Mouse (Mus musculus) kidney, postnatal 4 days (tissue): ENCODE measurements around the gene Trank1.

Experiments
- DNase-seq, 2 experiments: peaks; one replicate each; pipeline ENCODE4 v3.0.0; 2021; ENCODE audit warnings: mixed read lengths in 2 of 2

Gene Trank1

DNA sequence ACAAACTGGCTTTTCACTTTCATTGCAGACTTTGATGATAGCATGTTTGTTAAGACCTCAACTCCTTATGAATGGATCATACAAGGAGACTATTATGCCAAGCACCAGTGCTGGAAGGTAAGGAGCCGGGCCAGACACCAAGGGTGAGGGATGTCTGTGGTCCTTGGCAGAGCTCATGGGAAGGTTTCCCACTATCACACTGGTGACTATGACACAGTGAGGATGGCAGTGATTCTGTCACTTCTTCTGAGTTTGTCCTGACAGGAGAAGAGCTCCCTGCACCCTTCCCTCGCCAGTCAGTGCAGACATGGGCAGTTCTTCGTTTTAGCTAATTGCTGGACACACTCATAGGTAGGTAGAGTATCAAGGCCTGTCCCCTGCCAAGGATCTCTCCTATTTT is 71.5 kb downstream of the Trank1 start:
- DNase-seq: no peak

DNA sequence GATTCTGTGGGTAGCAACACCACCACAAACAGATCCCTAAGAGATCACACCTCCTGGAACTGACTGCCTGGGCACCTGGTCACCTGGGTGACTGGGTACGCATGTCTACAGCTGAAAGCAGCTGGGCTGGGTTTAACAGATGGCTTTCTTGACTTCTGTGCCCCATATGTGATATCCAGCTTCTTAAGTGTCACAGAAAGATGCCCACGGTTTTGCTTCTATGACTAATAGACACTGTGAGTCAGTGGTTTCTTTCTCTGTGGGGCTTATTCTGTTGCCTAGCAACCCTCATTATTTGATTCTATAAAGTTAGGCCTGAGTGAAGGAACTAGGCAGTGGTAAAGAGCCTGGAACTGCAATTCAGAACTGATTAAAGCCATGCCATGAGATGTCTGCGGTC is 72.2 kb downstream of the Trank1 start:
- DNase-seq: no peak

DNA sequence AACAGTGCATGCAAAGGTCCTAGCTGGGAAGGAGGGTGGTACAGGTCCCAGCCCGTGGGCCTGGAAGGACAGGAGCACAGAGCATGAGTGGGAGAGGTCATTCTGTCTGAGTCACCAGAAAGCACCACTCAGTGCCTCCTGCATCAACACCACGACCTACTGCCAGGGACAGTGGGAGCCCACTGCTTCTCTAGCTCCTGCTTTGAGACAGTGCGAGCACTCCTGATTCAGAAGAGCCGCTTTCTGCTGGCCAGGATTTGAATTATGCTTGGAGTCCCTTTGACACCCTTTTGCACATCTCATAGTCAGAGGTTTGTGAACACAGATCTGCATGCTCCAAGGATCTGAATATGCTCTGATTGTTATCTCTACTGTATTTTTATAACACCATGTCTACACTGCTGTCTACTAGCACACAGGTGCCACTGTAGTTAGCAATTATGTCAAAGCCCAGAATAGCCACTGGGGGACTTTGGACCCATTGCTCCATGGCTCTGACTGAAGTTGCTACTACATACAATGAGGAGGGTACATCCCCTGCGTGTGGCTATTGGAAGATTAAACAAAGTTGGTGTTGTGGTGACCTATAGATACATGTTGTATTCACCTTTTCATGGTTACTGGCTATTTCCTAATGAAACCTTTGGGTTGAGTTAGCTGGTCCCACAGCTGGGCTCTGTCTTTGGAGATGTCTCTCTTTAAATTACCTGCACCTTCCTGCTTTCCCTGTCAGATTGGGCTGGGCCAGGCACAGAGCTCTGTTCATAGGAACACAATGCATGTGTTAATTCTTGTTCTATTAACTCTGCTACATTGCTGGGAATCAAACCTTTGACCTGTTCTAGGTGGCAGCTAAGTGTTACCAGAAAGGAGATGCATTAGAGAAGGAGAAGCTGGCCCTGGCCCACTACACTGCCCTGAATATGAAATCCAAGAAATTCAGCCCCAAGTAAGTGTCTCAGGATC is 74.3 kb downstream of the Trank1 start:
- DNase-seq: no peak

DNA sequence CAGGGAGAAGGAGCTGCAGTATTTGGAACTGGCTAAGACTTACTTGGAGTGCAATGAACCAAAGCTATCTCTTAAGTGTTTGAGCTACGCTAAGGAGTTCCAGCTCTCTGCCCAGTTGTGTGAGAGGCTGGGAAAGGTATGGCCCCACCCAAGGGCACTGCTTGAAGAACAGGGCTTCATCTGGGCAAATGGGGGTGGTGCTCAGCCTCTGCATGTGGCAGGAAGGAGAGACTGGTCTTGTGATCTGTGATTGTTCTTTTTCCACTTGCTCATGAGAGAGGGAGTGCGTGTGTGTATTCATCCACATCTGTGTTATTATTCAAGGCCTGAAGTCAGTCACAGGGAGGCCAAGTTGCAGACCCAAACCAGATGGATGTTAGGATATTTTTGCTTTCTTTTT is 75.0 kb downstream of the Trank1 start:
- peak in 1 of 2 experiments; percentile 41 for DNase-seq

GRCm38 (mm10) chr9:111387576-111387975 is 76.0 kb downstream of the Trank1 start:
- DNase-seq: no peak

- no peak for DNase-seq
These were observed 78.5 kb downstream of the Trank1 start for GRCm38 (mm10) chr9:111390016-111390415.

DNA sequence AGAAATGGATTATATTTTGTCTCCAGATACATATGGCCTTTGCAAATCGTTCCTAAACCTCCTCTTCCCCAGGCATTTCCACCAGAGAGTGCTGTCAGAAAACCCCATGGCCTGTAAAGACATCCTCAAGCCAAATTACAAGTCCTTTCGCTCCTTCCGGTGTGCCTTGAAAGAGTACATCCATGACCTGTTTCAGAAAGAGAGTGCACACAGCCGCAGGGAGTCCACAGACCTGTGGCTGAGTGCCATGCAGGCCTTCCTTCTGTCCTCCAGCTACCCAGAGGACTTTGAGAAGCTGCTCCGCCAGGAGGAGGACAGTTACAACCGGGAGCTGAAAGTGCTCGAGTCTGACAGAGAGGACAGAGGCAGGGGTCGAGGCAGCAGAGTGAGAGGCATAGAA is 79.5 kb downstream of the Trank1 start:
- DNase-seq: no peak

DNA sequence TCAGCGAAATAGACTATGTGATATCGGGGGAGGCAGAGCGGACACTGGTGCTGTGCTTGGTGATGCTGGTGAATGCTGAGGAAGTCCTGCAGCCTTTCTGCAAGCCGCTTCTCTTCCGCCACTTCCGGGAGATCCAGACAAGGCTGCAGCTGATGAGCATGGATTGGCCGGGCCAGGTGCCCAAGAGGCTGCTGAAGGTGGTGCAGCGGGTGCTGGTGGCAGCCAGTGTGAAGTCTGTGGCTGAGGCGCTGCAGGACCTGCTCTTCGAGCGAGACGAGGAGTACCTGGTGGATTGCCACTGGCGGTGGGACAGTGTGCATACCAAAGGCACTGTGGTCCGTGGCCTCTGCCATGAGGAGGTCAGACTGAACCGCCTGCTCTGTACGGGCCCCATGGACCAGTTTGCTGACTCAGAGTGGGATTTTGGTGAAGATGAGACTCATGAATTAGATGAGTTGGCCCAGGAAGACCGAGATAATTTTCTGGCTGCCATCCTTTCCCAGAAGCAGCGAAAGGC is 80.4 kb downstream of the Trank1 start:
- DNase-seq: no peak

DNA sequence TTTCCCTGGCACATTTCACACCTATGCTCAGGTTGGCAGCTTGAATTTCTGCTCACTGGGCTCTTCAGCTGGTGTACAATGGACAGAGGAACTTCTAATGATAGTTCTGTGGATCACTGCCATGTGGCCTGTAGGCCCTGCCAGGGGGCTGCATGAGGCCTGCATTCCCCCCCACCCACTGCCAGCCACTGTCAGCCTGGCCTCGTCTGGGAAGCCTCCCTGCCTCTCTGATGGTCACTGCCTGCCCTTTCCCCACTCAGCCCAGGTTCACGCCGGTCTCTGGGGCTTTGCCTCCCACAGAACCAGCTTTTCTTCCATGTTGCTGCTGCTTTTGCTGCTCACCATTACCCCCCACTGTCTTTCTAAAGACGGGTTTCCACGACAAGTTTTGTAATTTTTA is 83.7 kb downstream of the Trank1 start:
- no peak for DNase-seq

- DNase-seq: no peak
These were observed 86.5 kb downstream of the Trank1 start for GRCm38 (mm10) chr9:111398059-111398458.

DNA sequence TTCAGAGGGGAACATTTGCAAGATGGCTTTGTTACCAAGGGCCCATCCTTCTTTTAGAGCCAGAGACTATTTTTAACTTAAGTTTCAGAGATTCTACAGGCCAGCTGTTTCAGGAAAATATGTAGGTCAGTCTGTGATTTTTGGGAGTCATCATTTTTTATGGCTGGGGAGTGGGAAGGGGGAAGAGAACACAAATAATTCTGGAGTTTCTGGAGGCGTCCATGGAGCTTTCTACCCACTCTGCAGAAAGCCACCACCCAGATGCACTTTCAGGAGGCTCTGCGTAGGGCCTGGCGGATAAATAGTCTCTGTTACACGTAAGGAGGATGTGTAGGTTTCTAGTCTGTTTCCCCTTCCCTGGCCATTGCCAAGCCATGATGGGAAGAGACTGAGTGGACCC is 88.5 kb downstream of the Trank1 start:
- no peak for DNase-seq

GRCm38 (mm10) chr9:111403159-111403558 is 91.6 kb downstream of the Trank1 start:
- DNase-seq: no peak

- DNase-seq: no peak
These were observed 93.0 kb downstream of the Trank1 start for GRCm38 (mm10) chr9:111404346-111405079.

DNA sequence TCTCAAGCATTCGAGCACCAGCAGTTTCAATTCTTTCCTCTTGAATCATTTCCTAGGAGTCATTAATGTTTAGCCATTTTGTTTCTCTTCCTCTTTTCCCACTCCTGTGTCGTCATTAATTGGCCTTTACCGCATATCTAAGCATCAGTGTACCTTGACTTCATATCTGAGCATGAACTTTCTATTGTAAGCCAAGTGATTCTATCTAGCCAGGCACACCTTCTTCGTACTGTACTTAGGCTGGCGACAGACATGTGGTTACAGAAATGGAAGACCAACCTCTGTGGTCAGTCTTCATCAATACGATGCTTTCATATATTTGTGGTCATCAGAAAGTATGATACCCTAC is 93.5 kb downstream of the Trank1 start:
- DNase-seq: no peak

DNA sequence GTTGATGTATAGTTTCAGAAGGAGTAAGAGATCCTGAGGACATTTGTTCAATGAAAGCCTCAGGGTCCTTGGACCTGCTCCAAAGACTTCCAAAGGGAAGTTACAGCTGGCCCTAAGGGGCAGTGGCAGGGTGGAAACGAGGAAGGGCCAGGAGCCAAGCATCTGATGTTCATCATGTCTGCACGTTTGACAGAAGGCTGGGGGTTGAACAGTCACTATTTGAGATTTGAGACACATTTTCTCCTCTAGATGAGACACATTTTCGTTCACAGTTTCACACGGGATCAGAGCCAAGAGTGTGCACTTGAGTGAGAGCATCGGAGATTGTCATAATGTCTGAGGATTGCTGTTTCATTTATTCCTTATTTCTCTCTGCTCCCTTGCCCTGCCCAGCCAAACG is 96.5 kb downstream of the Trank1 start:
- peak; percentile 22 to 24 for DNase-seq

DNA sequence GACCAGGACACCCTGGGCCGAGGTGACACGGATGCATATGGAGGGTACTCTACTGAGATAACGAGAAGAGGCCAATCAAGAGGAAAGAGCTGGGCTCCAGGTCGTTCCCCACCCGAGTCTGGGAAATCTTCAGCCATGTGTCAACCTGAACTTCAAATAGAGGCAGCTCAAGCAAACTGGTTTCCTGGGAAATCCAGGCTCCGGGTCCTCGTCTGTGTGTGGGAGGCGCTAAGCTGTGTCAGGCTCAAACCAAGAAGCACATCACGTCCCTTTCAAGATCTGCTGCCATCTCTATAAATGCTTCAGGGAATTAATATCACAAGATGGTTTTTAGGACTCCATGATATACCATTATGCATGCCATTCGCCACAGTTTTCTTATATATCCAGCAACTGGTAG is 96.9 kb downstream of the Trank1 start:
- DNase-seq: no peak

DNA sequence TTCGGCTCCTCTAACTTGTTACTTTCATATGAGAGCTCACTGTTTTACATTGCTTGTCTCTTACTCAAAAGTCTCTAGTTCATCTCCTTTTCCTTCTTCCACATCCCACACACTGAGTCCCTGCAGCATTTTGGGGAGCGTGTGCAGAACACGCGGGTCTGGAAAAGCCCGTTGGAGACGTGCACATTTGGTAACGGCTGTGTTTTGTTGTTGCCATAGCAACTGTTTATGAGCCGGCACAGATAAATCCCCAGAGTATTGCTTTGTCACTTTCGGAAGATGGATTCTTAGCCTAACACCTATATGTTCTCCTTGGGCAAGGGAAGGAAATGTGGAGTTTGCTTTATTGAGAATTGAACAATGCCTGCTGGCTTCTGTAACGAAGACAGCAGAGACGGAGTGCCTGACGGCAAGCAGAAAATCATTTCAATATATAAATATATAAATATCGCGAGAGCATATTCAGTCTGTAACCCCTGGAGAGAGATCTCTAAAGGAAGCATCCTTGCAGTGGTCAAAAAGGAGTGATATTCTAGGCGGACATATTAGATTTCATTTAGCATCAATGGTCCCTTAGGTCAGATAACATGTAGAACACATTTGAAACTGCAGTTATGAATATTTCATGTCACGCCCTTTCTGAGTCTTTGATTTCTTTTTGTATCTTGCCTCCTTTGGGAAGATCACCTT is 101.1 kb downstream of the Trank1 start:
- DNase-seq: no peak

- DNase-seq: no peak
These were observed 110.3 kb downstream of the Trank1 start for GRCm38 (mm10) chr9:111421862-111422261.

DNA sequence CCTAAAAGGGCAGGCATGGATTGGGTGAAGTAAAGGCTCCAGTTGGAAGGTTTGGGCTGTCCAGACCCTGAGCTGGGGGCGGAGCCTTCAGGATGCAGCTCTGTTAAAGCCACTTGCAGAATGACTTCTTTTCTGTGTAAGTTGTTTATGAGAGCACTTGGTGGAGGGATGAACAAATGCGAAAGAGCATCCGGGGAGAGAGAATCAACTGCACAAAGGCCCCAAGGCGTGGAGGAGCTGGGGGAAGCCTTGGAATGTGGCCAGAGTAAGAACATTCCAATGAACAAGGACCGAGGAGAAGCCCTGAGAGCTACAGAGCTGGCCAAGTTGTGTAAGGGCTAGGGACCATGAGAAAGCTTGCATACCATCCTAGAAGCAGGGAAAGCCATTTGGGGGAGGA is 111.0 kb downstream of the Trank1 start:
- DNase-seq: no peak

GRCm38 (mm10) chr9:111425113-111425512 is 113.6 kb downstream of the Trank1 start:
- DNase-seq: no peak

- DNase-seq: no peak
These were observed 114.4 kb downstream of the Trank1 start for GRCm38 (mm10) chr9:111425952-111426351.

DNA sequence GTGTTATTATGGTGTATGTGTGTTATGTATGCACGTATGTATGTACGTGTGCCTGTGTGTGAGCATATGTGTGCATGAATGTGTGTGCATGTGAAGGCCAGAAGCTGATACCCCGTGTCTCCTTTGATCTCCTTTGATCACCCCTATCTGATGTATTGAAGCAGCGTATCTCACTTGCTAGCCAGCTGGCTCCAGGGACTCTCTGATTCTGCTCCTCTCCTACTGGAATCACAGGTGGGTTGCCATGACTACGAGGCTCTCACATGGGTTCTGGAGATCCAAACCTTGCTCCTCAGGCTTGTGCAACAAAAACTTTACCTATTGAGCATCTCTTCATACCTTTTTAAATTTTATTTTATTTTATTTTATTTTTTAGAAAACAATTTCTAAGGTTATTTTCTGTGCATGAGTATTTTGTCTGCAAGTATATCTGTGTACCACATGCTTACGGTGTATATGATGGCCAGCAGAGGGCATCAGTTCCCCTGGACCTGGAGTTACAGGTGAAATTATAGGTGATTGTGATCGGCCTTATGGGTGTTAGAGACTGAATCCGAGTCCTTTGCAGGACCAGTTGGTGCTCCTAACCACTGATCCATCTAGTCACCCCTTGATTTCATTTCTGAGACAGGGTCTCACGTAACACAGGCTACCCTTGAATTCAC is 116.5 kb downstream of the Trank1 start:
- no peak for DNase-seq
